Mouse (Mus musculus) intestine, embryonic 15.5 days (tissue): ENCODE data around the gene Doxl2. TPM values are rescaled to one million over a fixed set of nuclear protein-coding genes. Genes with fewer than 3 reads are reported as not detected.
"Not testable (repeated sequence)": the region's sequence is repeated elsewhere in the genome, so short reads cannot be mapped to it uniquely, and the experiment has no call there.

Experiments used
- ATAC-seq: fragments of 200-750 bp; cut with Nextera tagmentation; 2 replicates; pipeline ENCODE4 v1.8.0; 2017; ENCODE audit warnings: moderate TSS enrichment, moderate library complexity
- H3K27ac ChIP-seq: fragments of 300-500 bp; sonication (generic); 2 replicates; pipeline ENCODE4 v1.5.1; 2015; ENCODE audit warnings: mild to moderate bottlenecking, inconsistent platforms
- H3K27me3 ChIP-seq: fragments of 300-500 bp; sonication (generic); replicated peaks from 2 replicates; pipeline ENCODE4 v1.6.1; 2015; ENCODE audit warnings: inconsistent platforms
- H3K36me3 ChIP-seq: fragments of 300-500 bp; sonication (generic); 2 replicates; pipeline ENCODE4 v1.6.1; 2015; ENCODE audit warnings: inconsistent platforms
- H3K4me1 ChIP-seq: fragments of 300-500 bp; sonication (generic); replicated peaks from 2 replicates; pipeline ENCODE4 v1.6.1; 2015; ENCODE audit warnings: inconsistent platforms
- H3K4me2 ChIP-seq: fragments of 300-500 bp; sonication (generic); replicated peaks from 2 replicates; pipeline ENCODE4 v1.6.1; 2015; ENCODE audit warnings: mild to moderate bottlenecking, inconsistent platforms
- H3K4me3 ChIP-seq: fragments of 300-500 bp; sonication (generic); replicated peaks from 2 replicates; pipeline ENCODE4 v1.5.1; 2015; ENCODE audit warnings: inconsistent platforms
- H3K9ac ChIP-seq: fragments of 300-500 bp; sonication (generic); 2 replicates; pipeline ENCODE4 v1.6.1; 2015; ENCODE audit warnings: inconsistent platforms
- H3K9me3 ChIP-seq: fragments of 300-500 bp; sonication (generic); 2 replicates; pipeline ENCODE4 v1.6.1; 2016; ENCODE audit warnings: inconsistent platforms
- WGBS: fragments of 180-500 bp; shearing (Covaris S2); methylation state at CpG from one replicate; pipeline ENCODE4 v1.1.7; 2015; 5-methylcytosine and 5-hydroxymethylcytosine counted together
- polyA plus RNA-seq: library from polyadenylated mRNA; unstranded; fragments of >200 nt; fragmentation: Nextera tagmentation; extraction: Ambion mirVana; gene quantifications from 2 replicates; pipeline ENCODE4 v1.2.1, GENCODE M21; 2015

The Doxl2 gene
- not detected in 2 replicates for polyA plus RNA-seq

DNA sequence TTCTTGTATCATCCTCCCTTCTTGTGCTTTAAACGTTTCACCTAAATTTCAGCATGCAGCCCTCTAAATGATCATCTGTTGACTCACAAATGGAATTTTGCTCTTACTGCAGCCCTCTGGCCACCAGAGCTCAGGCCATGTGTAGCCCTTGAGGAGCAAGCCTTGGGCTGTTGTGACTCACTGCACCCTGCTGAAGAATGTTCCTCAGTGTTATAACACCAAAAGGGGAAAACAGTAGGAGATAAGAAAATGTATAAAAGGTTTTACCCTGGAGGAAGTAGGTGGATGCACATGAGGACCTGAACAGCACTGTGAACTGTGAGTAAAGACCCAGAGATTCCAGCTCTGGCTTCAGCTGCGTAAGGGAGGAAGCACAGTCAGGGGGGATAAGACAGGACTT is at the start of gene Doxl2:
Gene Doxl2 (plus strand): TSS at position 301 of the 400 bp plus-strand sequence.
- no peak for ATAC-seq
- H3K4me2 ChIP-seq: no peak within 1 kb of the TSS
- H3K27ac ChIP-seq: no peak within 1 kb of the TSS
- no peaks in the 10 kb centered on the region for H3K27me3 ChIP-seq
- H3K4me1 ChIP-seq: no peaks in the 10 kb centered on the region
- H3K4me3 ChIP-seq: no peak within 1 kb of the TSS
- no peaks in the 10 kb centered on the region for H3K36me3 ChIP-seq
- no peaks in the 10 kb centered on the region for H3K9me3 ChIP-seq
- WGBS: 82% methylated on average over 2 of the region's 2 CpGs
- H3K9ac ChIP-seq: no peak within 1 kb of the TSS

DNA sequence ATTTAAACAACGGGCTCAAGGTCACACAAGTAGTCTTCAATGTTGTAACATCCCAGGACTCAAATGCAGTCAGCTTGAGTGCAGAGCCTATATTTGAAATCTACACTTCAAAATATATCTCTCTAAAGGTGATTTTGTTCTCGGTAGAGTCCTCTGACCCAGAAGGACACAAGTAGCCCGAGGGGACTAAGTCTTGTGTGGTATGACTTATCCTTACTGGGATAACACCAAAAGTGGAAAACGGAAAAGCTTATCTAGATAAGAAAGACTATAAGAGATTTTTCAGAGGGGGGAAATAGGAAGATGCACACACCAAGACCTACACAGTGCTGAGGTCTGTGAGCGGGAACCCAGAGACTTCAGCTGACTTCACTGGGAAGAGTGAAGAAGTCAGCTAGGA is 45.2 kb upstream of the Doxl2 start, which contains the start of gene 1600015I10Rik:
Gene 1600015I10Rik (plus strand): TSS at position 301 of the 400 bp plus-strand sequence.
- H3K4me2 ChIP-seq: no peak within 1 kb of the TSS
- WGBS: 85% methylated on average over 5 of the region's 5 CpGs
- H3K36me3 ChIP-seq: no peaks in the 10 kb centered on the region
- H3K9me3 ChIP-seq: no peaks in the 10 kb centered on the region
- H3K27ac ChIP-seq: no peak within 1 kb of the TSS
- H3K4me1 ChIP-seq: no peaks in the 10 kb centered on the region
- H3K4me3 ChIP-seq: no peak within 1 kb of the TSS
- no peak for ATAC-seq
- H3K9ac ChIP-seq: no peak within 1 kb of the TSS
- no peaks in the 10 kb centered on the region for H3K27me3 ChIP-seq

DNA sequence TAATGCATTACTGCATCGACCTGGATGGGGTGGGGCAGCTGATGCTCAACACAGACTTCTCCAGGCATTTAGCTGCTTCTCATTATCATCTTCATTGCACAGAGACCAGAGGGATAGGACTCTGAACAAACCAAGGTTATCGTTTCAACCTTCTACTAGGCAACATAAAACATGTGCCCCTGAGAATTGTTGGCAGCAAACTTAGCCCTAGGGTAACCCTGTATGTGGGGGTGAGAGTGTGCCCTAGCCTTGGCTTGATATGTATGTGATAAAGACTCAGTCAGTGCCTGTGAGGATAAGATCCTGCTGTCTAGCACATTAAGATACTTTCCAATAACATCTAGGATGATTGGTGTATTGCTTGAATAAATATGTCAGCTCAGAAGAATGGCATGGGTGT is 25.2 kb upstream of the Doxl2 start:
- Histone ChIP-seq H3K36me3 (no peaks in the 10 kb centered on the region), H3K27me3 (no peaks in the 10 kb centered on the region), H3K4me1 (no peaks in the 10 kb centered on the region), H3K9me3 (no peaks in the 10 kb centered on the region), H3K4me2 (no peak overlapping the region), H3K27ac (no peak overlapping the region), H3K4me3 (no peak overlapping the region), H3K9ac (no peak overlapping the region)
- 65% methylated on average over 2 of the region's 2 CpGs for WGBS
- ATAC-seq: no peak

DNA sequence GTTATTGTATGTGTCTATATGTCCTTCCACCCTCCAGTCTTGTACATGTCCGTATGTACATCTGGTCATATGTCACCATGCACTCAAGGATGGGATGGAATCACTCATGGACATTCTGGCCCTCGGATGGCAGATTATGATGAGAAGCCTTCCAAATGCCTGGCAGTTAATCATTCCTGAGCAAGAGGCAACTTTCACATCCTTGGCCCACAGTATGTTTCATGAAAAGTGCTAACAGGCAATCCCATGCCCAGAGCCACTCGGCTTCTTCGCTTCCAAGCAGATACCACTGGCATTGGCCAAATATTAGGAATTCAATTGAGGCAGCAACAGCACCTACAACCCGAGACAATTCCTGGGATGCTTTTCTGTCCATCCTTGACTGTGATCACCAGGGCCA is 24.1 kb upstream of the Doxl2 start:
- Histone ChIP-seq H3K36me3 (no peaks in the 10 kb centered on the region), H3K9ac (no peak overlapping the region), H3K4me1 (no peaks in the 10 kb centered on the region), H3K4me2 (no peak overlapping the region), H3K9me3 (no peaks in the 10 kb centered on the region), H3K4me3 (no peak overlapping the region), H3K27me3 (no peaks in the 10 kb centered on the region), H3K27ac (no peak overlapping the region)
- ATAC-seq: no peak
- WGBS: 81% methylated on average over 5 of the region's 5 CpGs

DNA sequence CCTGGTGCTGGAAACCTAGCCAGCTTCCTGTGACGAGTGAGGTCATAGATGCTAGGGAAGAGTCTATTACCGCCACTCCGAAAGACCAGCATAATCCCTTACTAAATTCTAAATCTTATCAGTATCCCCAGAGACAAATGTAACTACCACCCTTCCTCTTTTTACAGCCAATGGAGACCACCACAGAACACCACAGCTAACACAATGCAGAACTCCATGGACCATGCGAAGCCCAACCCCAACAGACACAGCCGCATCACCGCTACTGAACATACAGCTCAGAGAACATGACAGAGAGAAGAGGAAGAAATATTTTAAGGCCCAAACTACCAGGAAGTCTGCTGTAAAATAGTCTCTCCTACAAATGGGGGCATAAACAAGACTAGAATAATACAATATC is 23.1 kb upstream of the Doxl2 start:
- H3K36me3 ChIP-seq: no peaks in the 10 kb centered on the region
- ATAC-seq: no peak
- no peak overlapping the region for H3K9ac ChIP-seq
- no peak overlapping the region for H3K4me3 ChIP-seq
- WGBS: 86% methylated on average over 6 of the region's 6 CpGs
- H3K9me3 ChIP-seq: no peaks in the 10 kb centered on the region
- no peak overlapping the region for H3K27ac ChIP-seq
- H3K4me1 ChIP-seq: no peaks in the 10 kb centered on the region
- no peak overlapping the region for H3K4me2 ChIP-seq
- no peaks in the 10 kb centered on the region for H3K27me3 ChIP-seq

DNA sequence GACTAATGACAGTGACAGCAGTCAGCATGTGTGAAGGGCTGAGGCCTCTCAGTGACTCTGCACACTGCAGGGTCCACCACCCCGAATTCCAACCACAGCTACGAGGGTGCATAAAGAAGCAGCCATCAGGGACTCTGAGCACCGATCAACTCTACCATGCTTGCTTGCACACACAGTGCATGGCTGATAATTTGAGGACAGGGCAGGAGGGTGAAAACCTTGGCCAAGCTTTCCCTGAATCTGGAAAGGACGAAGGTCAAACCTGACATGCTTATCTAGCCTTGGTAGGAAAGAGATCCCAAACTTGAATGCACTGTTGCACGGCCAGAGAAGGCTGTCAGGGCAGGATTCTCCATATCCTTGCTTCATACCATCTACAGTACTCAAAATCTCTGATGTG is 21.5 kb upstream of the Doxl2 start:
- no peaks in the 10 kb centered on the region for H3K9me3 ChIP-seq
- no peaks in the 10 kb centered on the region for H3K27me3 ChIP-seq
- no peak overlapping the region for H3K4me2 ChIP-seq
- H3K4me3 ChIP-seq: no peak overlapping the region
- no peaks in the 10 kb centered on the region for H3K36me3 ChIP-seq
- H3K4me1 ChIP-seq: no peaks in the 10 kb centered on the region
- WGBS: 86% methylated on average over 5 of the region's 5 CpGs
- H3K27ac ChIP-seq: no peak overlapping the region
- ATAC-seq: no peak
- H3K9ac ChIP-seq: no peak overlapping the region

DNA sequence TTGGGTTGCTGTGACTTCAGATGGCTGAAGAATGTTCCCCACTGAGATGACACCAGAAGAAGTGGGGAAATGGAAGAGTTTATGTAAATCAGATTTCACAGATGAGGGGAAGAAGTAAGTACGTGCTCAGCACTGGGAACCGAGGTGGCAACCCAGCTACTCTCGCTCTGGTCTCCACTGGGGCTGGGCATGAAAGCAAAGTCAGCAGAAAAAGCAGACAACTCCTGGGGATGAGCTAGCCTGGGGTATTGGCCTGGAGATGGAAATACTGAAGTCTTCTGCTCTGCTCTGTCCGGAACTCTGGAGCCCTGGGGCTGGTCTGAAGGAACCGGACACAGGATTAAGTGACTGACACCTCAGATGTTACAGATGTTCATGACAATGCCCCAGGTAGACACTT is 20.6 kb upstream of the Doxl2 start:
- Histone ChIP-seq H3K4me2 (no peak overlapping the region), H3K27ac (no peak overlapping the region), H3K9ac (no peak overlapping the region), H3K36me3 (no peaks in the 10 kb centered on the region), H3K4me3 (no peak overlapping the region), H3K4me1 (no peaks in the 10 kb centered on the region), H3K9me3 (no peaks in the 10 kb centered on the region), H3K27me3 (no peaks in the 10 kb centered on the region)
- 90% methylated on average over 5 of the region's 5 CpGs for WGBS
- no peak for ATAC-seq

DNA sequence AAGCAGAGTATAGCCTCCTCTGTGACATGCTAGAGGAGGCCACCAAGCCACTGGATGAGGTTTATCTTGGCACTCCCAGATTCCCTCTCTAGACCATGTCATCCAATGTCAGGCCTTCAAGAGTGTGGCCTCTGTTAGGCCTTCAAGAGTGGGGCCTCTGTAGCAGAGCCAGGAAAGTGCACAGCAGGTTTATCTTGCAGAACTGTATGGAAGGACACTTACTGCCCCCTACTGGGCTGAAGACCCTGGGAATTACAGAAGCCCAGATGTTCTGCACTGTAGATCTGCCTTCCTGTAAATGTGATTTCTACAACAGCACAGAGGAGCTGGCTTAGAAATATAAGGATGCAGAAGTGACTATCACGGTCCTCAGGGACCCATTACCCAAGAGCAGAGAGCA is 19.8 kb upstream of the Doxl2 start:
- peak; percentile 74; the same call in 1 of the 2 replicates for ATAC-seq
- Histone ChIP-seq H3K36me3 (no peaks in the 10 kb centered on the region), H3K9me3 (no peaks in the 10 kb centered on the region), H3K4me2 (no peak overlapping the region), H3K4me3 (no peak overlapping the region), H3K27me3 (no peaks in the 10 kb centered on the region), H3K9ac (no peak overlapping the region), H3K4me1 (no peaks in the 10 kb centered on the region), H3K27ac (no peak overlapping the region)
- WGBS: 42% methylated on average over 1 of the region's 1 CpGs

DNA sequence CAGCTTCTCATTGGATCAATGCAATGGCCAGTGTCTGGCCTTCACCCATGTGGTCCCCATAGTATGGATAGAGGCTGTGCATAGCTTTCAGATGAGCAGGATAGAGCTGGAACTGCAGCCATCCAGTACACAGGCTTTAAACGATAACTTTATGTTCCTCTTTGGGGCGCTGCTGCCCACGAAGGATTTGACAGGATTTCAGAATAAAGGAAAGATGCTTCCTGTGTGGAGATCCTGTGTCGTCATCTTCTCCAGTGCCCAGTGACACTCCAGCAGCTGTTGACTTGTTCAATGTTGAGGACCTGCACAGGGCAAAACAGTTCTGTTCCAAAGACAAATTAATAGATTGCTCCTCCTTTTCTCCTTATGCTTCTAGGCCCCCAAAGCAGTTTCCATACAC is 18.0 kb upstream of the Doxl2 start:
- H3K27me3 ChIP-seq: no peaks in the 10 kb centered on the region
- H3K9ac ChIP-seq: no peak overlapping the region
- ATAC-seq: no peak
- H3K9me3 ChIP-seq: no peaks in the 10 kb centered on the region
- H3K4me2 ChIP-seq: no peak overlapping the region
- WGBS: 78% methylated on average over 4 of the region's 4 CpGs
- no peaks in the 10 kb centered on the region for H3K4me1 ChIP-seq
- H3K4me3 ChIP-seq: no peak overlapping the region
- H3K27ac ChIP-seq: no peak overlapping the region
- no peaks in the 10 kb centered on the region for H3K36me3 ChIP-seq

DNA sequence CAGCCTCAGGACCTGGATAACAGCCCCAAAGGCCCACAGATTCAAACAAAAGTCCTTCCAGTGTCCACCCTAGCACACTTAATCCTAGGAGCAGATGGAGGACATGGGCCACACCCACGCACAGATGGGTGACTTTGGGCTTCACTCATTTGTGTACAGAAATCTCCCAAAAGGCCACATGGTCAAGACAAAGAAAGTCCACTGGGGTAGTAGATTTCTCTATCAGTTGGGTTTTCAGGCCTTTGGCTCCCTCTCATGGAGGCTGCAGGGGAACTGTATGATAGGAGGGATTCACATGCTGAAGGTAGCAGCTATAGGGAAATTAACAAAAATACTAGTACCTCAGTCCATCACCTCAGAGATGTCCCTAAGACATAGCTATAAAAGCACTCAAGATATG is 16.7 kb upstream of the Doxl2 start:
- H3K9me3 ChIP-seq: no peaks in the 10 kb centered on the region
- 0 out of 2 replicates have a peak, but pooled peaks have one; percentile 28 for ATAC-seq
- H3K4me2 ChIP-seq: no peak overlapping the region
- no peak overlapping the region for H3K27ac ChIP-seq
- WGBS: 52% methylated on average over 1 of the region's 1 CpGs
- H3K36me3 ChIP-seq: no peaks in the 10 kb centered on the region
- H3K27me3 ChIP-seq: no peaks in the 10 kb centered on the region
- H3K9ac ChIP-seq: no peak overlapping the region
- H3K4me1 ChIP-seq: no peaks in the 10 kb centered on the region
- H3K4me3 ChIP-seq: no peak overlapping the region

DNA sequence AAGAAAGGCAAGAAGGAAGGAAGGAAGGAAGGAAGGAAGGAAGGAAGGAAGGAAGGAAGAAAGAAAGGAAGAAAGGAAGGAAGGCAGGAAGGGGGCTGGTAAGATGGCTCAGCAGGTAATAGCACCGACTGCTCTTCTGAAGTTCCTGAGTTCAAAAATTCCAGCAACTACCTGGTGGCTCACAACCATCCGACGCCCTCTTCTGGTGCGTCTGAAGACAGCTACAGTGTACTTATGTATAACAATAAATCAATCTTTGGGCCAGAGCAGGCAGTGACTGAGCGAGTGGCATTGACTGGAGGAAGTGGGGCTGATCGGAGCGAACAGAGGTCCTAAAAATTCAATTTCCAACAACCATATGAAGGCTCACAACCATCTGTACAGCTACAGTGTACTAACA is 15.6 kb upstream of the Doxl2 start:
- WGBS: 25% methylated on average over 7 of the region's 7 CpGs
- H3K4me1 ChIP-seq, H3K9me3 ChIP-seq, H3K27me3 ChIP-seq, H3K4me3 ChIP-seq, H3K9ac ChIP-seq, H3K36me3 ChIP-seq, H3K4me2 ChIP-seq, ATAC-seq, H3K27ac ChIP-seq: not testable (repeated sequence)

DNA sequence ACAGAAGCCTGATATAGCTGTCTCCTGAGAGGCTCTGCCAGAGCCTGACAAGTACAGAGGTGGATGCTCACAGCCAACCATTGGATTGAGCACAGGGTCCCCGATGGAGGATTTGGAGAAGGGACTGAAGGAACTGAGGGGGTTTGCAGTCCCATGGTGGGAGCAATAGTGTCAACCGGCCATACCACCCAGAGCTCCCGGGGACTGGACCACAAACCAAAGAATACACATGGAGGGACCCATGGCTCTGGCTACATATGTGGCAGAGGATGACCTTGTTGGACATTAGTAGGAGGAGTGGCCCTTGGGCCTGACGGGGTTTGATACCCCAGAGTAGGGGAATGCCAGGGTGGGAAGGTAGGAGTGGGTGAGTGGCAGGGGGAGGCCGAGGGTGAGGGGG is 8.1 kb upstream of the Doxl2 start:
- H3K27me3 ChIP-seq, ATAC-seq, H3K9ac ChIP-seq, H3K9me3 ChIP-seq, H3K4me1 ChIP-seq, H3K4me2 ChIP-seq, H3K36me3 ChIP-seq, H3K4me3 ChIP-seq, H3K27ac ChIP-seq: not testable (repeated sequence)
- 88% methylated on average over 5 of the region's 5 CpGs for WGBS

DNA sequence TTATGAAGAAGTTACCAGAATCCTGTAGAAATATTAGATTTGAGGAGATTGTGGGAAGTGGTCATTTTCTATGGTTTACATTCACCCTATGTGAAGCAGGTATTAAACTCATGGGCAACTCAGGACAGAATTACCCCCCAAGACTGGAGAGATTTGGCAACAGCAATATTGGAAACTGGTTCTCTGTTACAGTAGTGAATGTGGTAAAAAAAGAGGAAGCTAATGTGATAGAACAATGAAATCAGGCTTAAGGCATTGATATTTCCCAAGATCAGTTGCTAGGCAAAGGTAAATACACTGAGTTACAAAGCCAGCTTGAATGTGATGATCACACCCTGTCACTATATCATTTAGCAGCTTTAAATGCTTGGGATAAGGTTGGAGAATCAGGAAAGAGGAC is 6.9 kb upstream of the Doxl2 start:
- no peak overlapping the region for H3K9ac ChIP-seq
- no peaks in the 10 kb centered on the region for H3K27me3 ChIP-seq
- no peaks in the 10 kb centered on the region for H3K36me3 ChIP-seq
- no peaks in the 10 kb centered on the region for H3K4me1 ChIP-seq
- no peak overlapping the region for H3K4me3 ChIP-seq
- no peak overlapping the region for H3K27ac ChIP-seq
- H3K9me3 ChIP-seq: no peaks in the 10 kb centered on the region
- no peak for ATAC-seq
- no peak overlapping the region for H3K4me2 ChIP-seq

DNA sequence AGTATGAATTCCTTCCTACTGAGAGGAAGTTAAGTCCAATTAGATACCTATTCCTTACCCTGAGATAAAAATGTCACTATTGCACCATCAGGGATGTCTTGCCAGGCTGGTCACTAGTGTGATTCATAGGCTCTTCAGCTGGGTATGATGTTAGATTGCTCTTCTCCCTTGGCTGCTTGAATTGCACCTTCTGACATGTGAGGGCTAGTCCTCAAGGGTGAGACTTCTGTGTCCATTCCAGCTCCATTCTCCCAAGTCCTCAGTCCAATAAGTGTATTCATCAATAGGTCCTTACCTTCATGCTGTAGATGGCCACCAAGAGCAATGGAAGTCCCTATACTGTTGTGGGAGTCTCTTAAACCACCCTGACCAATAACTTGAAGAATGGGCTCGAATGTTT is 4.9 kb downstream of the Doxl2 start:
- no peak overlapping the region for H3K4me3 ChIP-seq
- no peaks in the 10 kb centered on the region for H3K4me1 ChIP-seq
- H3K9ac ChIP-seq: no peak overlapping the region
- no peaks in the 10 kb centered on the region for H3K9me3 ChIP-seq
- no peaks in the 10 kb centered on the region for H3K36me3 ChIP-seq
- ATAC-seq: no peak
- H3K27ac ChIP-seq: no peak overlapping the region
- H3K27me3 ChIP-seq: no peaks in the 10 kb centered on the region
- no peak overlapping the region for H3K4me2 ChIP-seq
- 46% methylated on average over 1 of the region's 1 CpGs for WGBS
